Mouse (Mus musculus) kidney, embryonic 14.5 days (tissue): ENCODE data around the gene Rnf11. TPM values are rescaled to one million over a fixed set of nuclear protein-coding genes. Genes with fewer than 3 reads are reported as not detected.
A peak's percentile ranks its signal among the peaks of the same experiment; 100 is the strongest.

ENCODE experiments used
- ATAC-seq: fragments of 200-750 bp; cut with Nextera tagmentation; 2 replicates; pipeline ENCODE4 v1.8.0; 2017; ENCODE audit warnings: moderate number of reproducible peaks, mild to moderate bottlenecking, moderate TSS enrichment, moderate library complexity; ENCODE audit not compliant: low FRiP score, low TSS enrichment
- H3K27ac ChIP-seq: fragments of 300-500 bp; sonication (generic); 2 replicates; pipeline ENCODE4 v1.5.1; 2014; ENCODE audit warnings: low read depth, mild to moderate bottlenecking, low read length, moderate library complexity, mixed read lengths
- H3K27me3 ChIP-seq: fragments of 300-500 bp; sonication (generic); 2 replicates; pipeline ENCODE4 v1.6.1; 2014; ENCODE audit warnings: mild to moderate bottlenecking, low read length; ENCODE audit not compliant: control insufficient read depth, insufficient read depth
- H3K36me3 ChIP-seq: fragments of 300-500 bp; sonication (generic); 2 replicates; pipeline ENCODE4 v1.6.1; 2014; ENCODE audit warnings: low read length, mixed read lengths; ENCODE audit not compliant: control insufficient read depth, insufficient read depth
- H3K4me1 ChIP-seq: fragments of 300-500 bp; sonication (generic); 2 replicates; pipeline ENCODE4 v1.6.1; 2014; ENCODE audit warnings: low read length, mixed read lengths; ENCODE audit not compliant: control insufficient read depth, insufficient read depth
- H3K4me2 ChIP-seq: fragments of 300-500 bp; sonication (generic); replicated peaks from 2 replicates; pipeline ENCODE4 v1.6.1; 2014; ENCODE audit warnings: low read depth, mild to moderate bottlenecking, low read length
- H3K4me3 ChIP-seq: fragments of 300-500 bp; sonication (generic); 2 replicates; pipeline ENCODE4 v1.5.1; 2014; ENCODE audit warnings: mild to moderate bottlenecking, low read length
- H3K9ac ChIP-seq: fragments of 300-500 bp; sonication (generic); 2 replicates; pipeline ENCODE4 v1.6.1; 2014; ENCODE audit warnings: low read depth, mild to moderate bottlenecking, low read length, moderate library complexity
- H3K9me3 ChIP-seq: fragments of 300-500 bp; sonication (generic); 2 replicates; pipeline ENCODE4 v1.6.1; 2016; ENCODE audit warnings: low read length; ENCODE audit not compliant: control insufficient read depth
- WGBS: fragments of 180-500 bp; shearing (Covaris S2); extraction: QIAGEN DNeasy Blood & Tissue Kit; methylation state at CpG from one replicate; pipeline ENCODE4 v1.1.7; 2014; 5-methylcytosine and 5-hydroxymethylcytosine counted together
- polyA plus RNA-seq: library from polyadenylated mRNA; unstranded; fragments of >200 nt; fragmentation: Nextera tagmentation; extraction: Ambion mirVana; gene quantifications from 2 replicates; pipeline ENCODE4 v1.2.1, GENCODE M21; 2014

Rnf11 gene
- polyA plus RNA-seq, 1 experiment from 2014 or later: 44.8 TPM

GRCm38 (mm10) chr4:109417998-109418397 lies 66.5 kb downstream of the Rnf11 start:
- no peak overlapping the region for H3K9ac ChIP-seq
- H3K4me3 ChIP-seq: no peak overlapping the region
- no peak overlapping the region for H3K4me2 ChIP-seq
- no peaks in the 10 kb centered on the region for H3K27me3 ChIP-seq
- no peak overlapping the region for H3K27ac ChIP-seq
- no peaks in the 10 kb centered on the region; the same call in 1 of the 2 replicates for H3K4me1 ChIP-seq
- no peaks in the 10 kb centered on the region for H3K36me3 ChIP-seq
- WGBS: 76% methylated on average over 1 of the region's 1 CpGs
- no peak for ATAC-seq
- no peaks in the 10 kb centered on the region for H3K9me3 ChIP-seq

GRCm38 (mm10) chr4:109412233-109412632 lies 72.3 kb downstream of the Rnf11 start:
- H3K4me1 ChIP-seq: no peaks in the 10 kb centered on the region; the same call in 1 of the 2 replicates
- H3K9me3 ChIP-seq: no peaks in the 10 kb centered on the region
- no peak overlapping the region for H3K9ac ChIP-seq
- 84% methylated on average over 5 of the region's 5 CpGs for WGBS
- no peak overlapping the region for H3K4me2 ChIP-seq
- no peaks in the 10 kb centered on the region for H3K36me3 ChIP-seq
- H3K27me3 ChIP-seq: no peaks in the 10 kb centered on the region
- H3K27ac ChIP-seq: no peak overlapping the region
- H3K4me3 ChIP-seq: no peak overlapping the region
- ATAC-seq: no peak

GRCm38 (mm10) chr4:109411377-109411967 lies 73.1 kb downstream of the Rnf11 start:
- H3K36me3 ChIP-seq: no peaks in the 10 kb centered on the region
- H3K27me3 ChIP-seq: no peaks in the 10 kb centered on the region
- H3K27ac ChIP-seq: no peak overlapping the region
- no peak for ATAC-seq
- no peak overlapping the region for H3K9ac ChIP-seq
- H3K4me2 ChIP-seq: no peak overlapping the region
- H3K4me3 ChIP-seq: no peak overlapping the region
- no peaks in the 10 kb centered on the region; the same call in 1 of the 2 replicates for H3K4me1 ChIP-seq
- 84% methylated on average over 6 of the region's 6 CpGs for WGBS
- no peaks in the 10 kb centered on the region for H3K9me3 ChIP-seq

GRCm38 (mm10) chr4:109410681-109411376 lies 73.7 kb downstream of the Rnf11 start:
- Histone ChIP-seq H3K36me3 (no peaks in the 10 kb centered on the region), H3K9ac (no peak overlapping the region), H3K4me1 (no peaks in the 10 kb centered on the region; the same call in 1 of the 2 replicates), H3K4me3 (no peak overlapping the region), H3K27me3 (no peaks in the 10 kb centered on the region), H3K27ac (no peak overlapping the region), H3K4me2 (no peak overlapping the region), H3K9me3 (no peaks in the 10 kb centered on the region)
- ATAC-seq: no peak
- WGBS: 59% methylated on average over 9 of the region's 9 CpGs

DNA sequence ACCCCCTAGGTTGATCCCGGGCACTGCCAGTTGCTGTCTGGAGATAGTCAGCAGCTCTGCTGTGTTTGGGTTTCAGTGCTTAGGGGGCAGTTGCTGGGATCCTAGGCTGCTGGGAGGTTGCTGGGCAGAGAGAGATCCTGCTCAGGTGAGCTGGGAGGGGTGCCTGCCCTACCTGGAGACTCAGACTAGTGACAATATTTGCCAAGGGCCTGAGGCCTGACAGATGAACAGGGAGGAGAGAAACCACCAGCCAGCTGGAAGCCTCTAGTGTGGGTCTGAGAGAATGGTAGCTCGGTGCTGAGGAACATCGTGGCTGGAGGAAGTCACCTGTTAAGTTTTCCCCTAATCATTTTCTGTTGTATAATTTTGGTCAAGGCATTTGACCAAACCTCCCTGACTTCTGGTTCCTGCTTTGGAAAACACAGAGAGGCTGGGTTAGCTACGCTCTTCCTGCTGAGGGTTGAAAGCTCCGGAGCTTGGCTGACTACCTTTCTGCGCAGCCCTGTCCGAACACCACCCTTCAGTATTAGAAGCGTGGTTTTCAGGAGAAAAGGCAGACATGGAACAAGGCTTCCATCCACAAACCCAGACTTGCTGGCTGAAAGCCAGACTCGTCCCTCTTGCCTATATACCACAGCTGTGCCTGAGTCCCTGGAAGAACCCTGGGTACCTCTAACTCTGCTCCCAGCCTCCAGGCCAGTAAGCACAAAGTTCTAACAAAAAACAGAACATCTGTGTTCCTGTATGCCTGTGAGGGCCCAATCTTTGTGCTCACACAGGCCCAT lies 76.6 kb downstream of the Rnf11 start:
- 77% methylated on average over 9 of the region's 9 CpGs for WGBS
- Histone ChIP-seq H3K36me3 (no peaks in the 10 kb centered on the region), H3K4me3 (peak overlapping the region; percentile 66; the same call in 1 of the 2 replicates), H3K9me3 (no peaks in the 10 kb centered on the region), H3K27me3 (no peaks in the 10 kb centered on the region), H3K9ac (no peak overlapping the region), H3K4me1 (no peaks in the 10 kb centered on the region), H3K27ac (no peak overlapping the region), H3K4me2 (no peak overlapping the region)
- ATAC-seq: no peak

- peak; percentile 40; the same call in 1 of the 2 replicates for ATAC-seq
Observed at GRCm38 (mm10) chr4:109407176-109407520, 77.4 kb downstream of the Rnf11 start.

DNA sequence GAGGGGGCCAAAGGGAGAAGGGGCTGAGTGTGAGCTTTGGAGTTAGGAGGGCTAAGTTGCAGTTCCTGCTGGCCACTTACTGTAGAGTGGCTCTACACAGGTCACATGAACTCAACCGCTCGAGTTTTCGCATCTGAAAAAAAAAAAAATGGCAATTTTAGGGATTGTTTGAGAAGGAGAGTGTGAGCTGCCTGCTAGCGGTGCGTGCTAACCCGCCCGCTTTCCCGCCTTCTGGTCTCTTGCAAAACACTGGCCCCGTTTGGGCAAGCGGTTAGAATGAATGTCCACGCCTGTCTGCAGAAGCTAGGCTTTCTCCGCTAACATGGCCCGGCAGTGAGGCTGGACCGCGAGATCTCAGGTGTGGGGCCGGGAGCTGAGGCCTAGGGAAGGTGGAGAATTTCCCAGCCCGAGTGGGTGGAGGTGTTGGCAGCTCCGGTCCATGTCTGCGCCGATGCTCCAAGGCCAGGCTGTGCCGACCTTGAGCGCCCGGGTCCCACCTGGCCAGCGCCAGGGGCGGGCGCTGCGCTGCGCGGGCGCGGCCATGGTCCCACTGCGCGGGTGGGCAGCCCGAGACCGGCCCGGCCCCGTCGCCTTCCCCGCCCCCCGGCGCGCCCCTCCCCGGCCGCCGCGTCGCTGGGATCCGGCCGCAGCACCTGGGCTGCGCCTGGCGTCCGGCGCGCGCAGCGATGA lies 77.9 kb downstream of the Rnf11 start, which contains the start of gene Ttc39a:
TSS of gene Ttc39a (plus strand) at position 138 of the 690 bp plus-strand sequence.
- Histone ChIP-seq H3K9ac (peak within 1 kb of the TSS; percentile 69), H3K27me3 (no peaks in the 10 kb centered on the region), H3K4me1 (no peaks in the 10 kb centered on the region), H3K4me3 (peak within 1 kb of the TSS; percentile 66), H3K4me2 (peak within 1 kb of the TSS; percentile 99), H3K27ac (no peak within 1 kb of the TSS), H3K36me3 (no peaks in the 10 kb centered on the region), H3K9me3 (no peaks in the 10 kb centered on the region)
- WGBS: under 1% methylated on average over 37 of the region's 56 CpGs
- ATAC-seq: peak; percentile 82

More at GRCm38 (mm10) chr4:109407176-109407520, 77.4 kb downstream of the Rnf11 start:
- Histone ChIP-seq H3K27ac (no peak overlapping the region), H3K27me3 (no peaks in the 10 kb centered on the region), H3K4me3 (peak overlapping the region; percentile 66), H3K9me3 (no peaks in the 10 kb centered on the region), H3K9ac (peak overlapping the region; percentile 69), H3K4me1 (no peaks in the 10 kb centered on the region), H3K36me3 (no peaks in the 10 kb centered on the region), H3K4me2 (peak overlapping the region; percentile 99)
- WGBS: 4% methylated on average over 23 of the region's 24 CpGs

- H3K9me3 ChIP-seq: no peaks in the 10 kb centered on the region
- peak overlapping the region; percentile 69; the same call in 1 of the 2 replicates for H3K9ac ChIP-seq
- H3K27ac ChIP-seq: no peak overlapping the region
- H3K4me2 ChIP-seq: peak overlapping the region; percentile 99
- 3% methylated on average over 3 of the region's 3 CpGs for WGBS
- ATAC-seq: peak; percentile 70
- H3K4me3 ChIP-seq: peak overlapping the region; percentile 66
- H3K36me3 ChIP-seq: no peaks in the 10 kb centered on the region
- H3K4me1 ChIP-seq: no peaks in the 10 kb centered on the region
- H3K27me3 ChIP-seq: no peaks in the 10 kb centered on the region
Observed at GRCm38 (mm10) chr4:109406054-109406485, 78.5 kb downstream of the Rnf11 start.
